Comparison of ENCODE assay signal across 9 mouse cellular contexts in the genomic region with DNA sequence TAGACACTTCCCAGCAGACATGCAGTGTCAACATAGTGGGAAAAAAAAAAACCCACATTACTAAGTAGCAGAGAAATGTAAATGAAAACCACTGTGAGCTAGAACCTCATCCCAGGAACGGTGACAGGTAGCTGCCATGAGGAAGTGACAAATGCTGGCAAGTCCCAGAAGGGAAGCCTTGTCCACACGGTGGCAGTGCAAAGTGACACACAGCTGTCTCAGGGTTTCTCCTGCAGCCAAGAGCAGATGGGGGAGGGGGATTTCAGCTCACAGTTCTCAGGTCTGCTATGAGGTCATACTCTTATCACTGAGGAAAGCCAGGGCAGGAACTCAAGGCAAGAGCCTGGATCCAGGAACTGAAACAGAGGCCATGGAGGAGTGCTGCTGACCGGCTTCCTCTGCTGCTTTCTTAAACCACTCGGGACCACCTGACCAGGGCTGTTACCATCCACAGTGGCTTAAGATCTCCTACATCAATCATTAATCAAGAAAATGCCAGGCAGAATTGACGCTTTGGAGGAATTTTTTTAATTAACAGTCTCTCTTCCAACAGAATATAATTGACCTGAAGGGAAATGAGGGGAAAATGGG.
DNase-seq lines count a peak whose midpoint lies in the region; ATAC-seq and TF ChIP-seq lines count a peak whose summit lies in the region.
"Had no signal": no experiment of that assay in that cellular context is flagged by ENCODE, and none has a peak within 500 bp of the region (broad histone marks: within the 10 kb centered on the region; RNA-seq: fewer than 3 reads in every experiment).

No protein-coding gene starts in this region.

- no peak for ATAC-seq in embryonic facial prominence, embryonic 11.5 days (replicated peaks; ENCODE audit: insufficient number of reproducible peaks, low FRiP score, low TSS enrichment, low read depth)
- peak; percentile 75 for ATAC-seq in hindbrain, postnatal 0 days
- ATAC-seq in stomach, embryonic 15.5 days (ENCODE audit: insufficient read depth, low FRiP score, low read depth) = peak; percentile 50; the same call in 1 of the 2 replicates

- H3K4me3 ChIP-seq in embryonic facial prominence, embryonic 11.5 days (ENCODE audit: low read depth, low read length) = no peak overlapping the region
- no peak overlapping the region for H3K4me3 ChIP-seq in hindbrain, postnatal 0 days (ENCODE audit: low read length)
- H3K4me3 ChIP-seq in stomach, embryonic 15.5 days (replicated peaks) = no peak overlapping the region
- H3K4me3 ChIP-seq: limb, embryonic 12.5 days had no signal

- H3K4me2 ChIP-seq in embryonic facial prominence, embryonic 11.5 days (ENCODE audit: low read depth, low read length) = no peak overlapping the region
- no peak overlapping the region for H3K4me2 ChIP-seq in hindbrain, postnatal 0 days (ENCODE audit: low read depth, low read length)
- H3K4me2 ChIP-seq in stomach, embryonic 15.5 days = no peak overlapping the region
- H3K4me2 ChIP-seq: limb, embryonic 12.5 days had no signal

- peak; percentile 65 for TF ChIP-seq CTCF in hindbrain, postnatal 0 days (IDR thresholded peaks at IDR 0.05; ENCODE audit: low read depth)

- H3K9ac ChIP-seq in embryonic facial prominence, embryonic 11.5 days (replicated peaks; ENCODE audit: low read length) = no peak overlapping the region
- H3K9ac ChIP-seq in hindbrain, postnatal 0 days (replicated peaks; ENCODE audit: low read length) = no peak overlapping the region
- no peak overlapping the region for H3K9ac ChIP-seq in stomach, embryonic 15.5 days
- H3K9ac ChIP-seq: limb, embryonic 12.5 days had no signal

- DNase-seq in adrenal gland, postnatal 14 days = peak; percentile 58
- no peak for DNase-seq in adrenal gland, adult 18-20 months (ENCODE audit: low spot score in 2 of 2)
- DNase-seq in MN1 (ENCODE audit: low spot score) = peak; percentile 50
- peak; percentile 49 for DNase-seq in embryonic facial prominence, embryonic 11.5 days (ENCODE audit: low spot score)
- DNase-seq in hindbrain, postnatal 0 days (ENCODE audit: low spot score) = peak; percentile 61
- DNase-seq in lung, postnatal 25 days (ENCODE audit: low spot score) = peak; percentile 26
- no peak for DNase-seq in urinary bladder, postnatal 25 days (ENCODE audit: low spot score)

- WGBS in embryonic facial prominence, embryonic 11.5 days = 52% methylated on average over 5 of the region's 5 CpGs
- WGBS in hindbrain, postnatal 0 days = 39% methylated on average over 5 of the region's 5 CpGs
- 46% methylated on average over 5 of the region's 5 CpGs for WGBS in stomach, embryonic 15.5 days

- no peak overlapping the region for H3K27ac ChIP-seq in embryonic facial prominence, embryonic 11.5 days (replicated peaks; ENCODE audit: low read depth, low read length)
- H3K27ac ChIP-seq in hindbrain, postnatal 0 days = no peak overlapping the region
- no peak overlapping the region for H3K27ac ChIP-seq in stomach, embryonic 15.5 days
- H3K27ac ChIP-seq: limb, embryonic 12.5 days had no signal

- no peaks in the 10 kb centered on the region for H3K9me3 ChIP-seq in embryonic facial prominence, embryonic 11.5 days (replicated peaks; ENCODE audit: control insufficient read depth, low read length)
- H3K9me3 ChIP-seq in hindbrain, postnatal 0 days (ENCODE audit: low read length) = no peaks in the 10 kb centered on the region
- no peaks in the 10 kb centered on the region for H3K9me3 ChIP-seq in stomach, embryonic 15.5 days
- H3K9me3 ChIP-seq: limb, embryonic 12.5 days had no signal

- H3K36me3 ChIP-seq in embryonic facial prominence, embryonic 11.5 days (replicated peaks; ENCODE audit: control insufficient read depth, insufficient read depth, low read depth, low read length) = no peaks in the 10 kb centered on the region
- no peaks in the 10 kb centered on the region; the same call in 1 of the 2 replicates for H3K36me3 ChIP-seq in hindbrain, postnatal 0 days (ENCODE audit: insufficient read depth, low read length)
- no peaks in the 10 kb centered on the region for H3K36me3 ChIP-seq in stomach, embryonic 15.5 days
- H3K36me3 ChIP-seq: limb, embryonic 12.5 days had no signal

- no peaks in the 10 kb centered on the region for H3K4me1 ChIP-seq in embryonic facial prominence, embryonic 11.5 days (ENCODE audit: control insufficient read depth, insufficient read depth, low read length)
- H3K4me1 ChIP-seq in hindbrain, postnatal 0 days (ENCODE audit: insufficient read depth, low read length) = no peaks in the 10 kb centered on the region
- no peaks in the 10 kb centered on the region for H3K4me1 ChIP-seq in stomach, embryonic 15.5 days

- H3K27me3 ChIP-seq in embryonic facial prominence, embryonic 11.5 days (ENCODE audit: control insufficient read depth, insufficient read depth, low read length) = no peaks in the 10 kb centered on the region
- H3K27me3 ChIP-seq in hindbrain, postnatal 0 days (ENCODE audit: insufficient read depth, low read length) = no peaks in the 10 kb centered on the region
- no peaks in the 10 kb centered on the region for H3K27me3 ChIP-seq in stomach, embryonic 15.5 days (replicated peaks)
- H3K27me3 ChIP-seq: limb, embryonic 12.5 days had no signal

Comparison
In these comparisons a context has a peak if more than half of its experiments do, and no peak if none do; other contexts are left out.
1. DNase-seq: peak in adrenal gland, postnatal 14 days (single experiment), MN1 (single experiment), embryonic facial prominence, embryonic 11.5 days (single experiment), hindbrain, postnatal 0 days (single experiment) and lung, postnatal 25 days (single experiment); none in adrenal gland, adult 18-20 months (0 of 2) and urinary bladder, postnatal 25 days (single experiment).